Mouse (Mus musculus) testis, adult 2 months (tissue): Measurements from ENCODE around the gene Klf13.

Experiments
- CTCF ChIP-seq: fragments of 200-500 bp; IDR thresholded peaks from 2 replicates; pipeline ENCODE4 v1.5.1; 2012; ENCODE audit warnings: low read depth, mild to moderate bottlenecking, inconsistent platforms, low read length, moderate library complexity; ENCODE audit not compliant: control insufficient read depth, insufficient read depth, insufficient replicate concordance
- POLR2A ChIP-seq: fragments of 200-500 bp; IDR thresholded peaks from 2 replicates; pipeline ENCODE4 v1.6.1; 2012; ENCODE audit warnings: low read depth, mild to moderate bottlenecking, inconsistent platforms, low read length, moderate library complexity; ENCODE audit not compliant: control insufficient read depth

DNA sequence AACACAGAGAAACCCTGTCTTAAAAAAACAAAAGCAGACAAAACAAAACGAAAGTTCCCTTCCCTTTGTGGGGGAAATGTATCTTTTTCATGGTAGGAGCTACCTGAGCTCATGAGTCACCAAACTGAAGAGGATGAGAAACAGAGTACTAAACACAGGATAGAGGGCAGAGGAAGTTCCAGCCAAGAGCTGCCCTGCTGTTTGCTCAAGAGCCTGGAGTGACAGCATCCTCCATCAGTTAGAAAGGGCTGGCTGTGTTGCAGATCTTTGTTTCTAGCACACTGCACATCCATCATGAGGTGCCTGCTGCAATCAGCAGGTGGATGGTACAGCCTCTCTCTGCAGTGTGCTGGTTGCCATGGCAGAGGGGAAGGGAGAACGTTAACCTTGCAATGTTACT, 5.2 kb upstream of the Klf13 start:
- no peak for TF ChIP-seq CTCF
- no peak for TF ChIP-seq POLR2A
